Mouse (Mus musculus) lung, adult 2 months (tissue): ENCODE results near the gene Ldlr.

Experiments used
- CTCF ChIP-seq: fragments of 200-500 bp; IDR thresholded peaks from 2 replicates; pipeline ENCODE4 v1.5.1; 2011; ENCODE audit warnings: mild to moderate bottlenecking, low read length, control low read depth; ENCODE audit not compliant: insufficient read depth
- POLR2A ChIP-seq: fragments of 200-500 bp; IDR thresholded peaks from 2 replicates; pipeline ENCODE4 v1.6.1; 2011; ENCODE audit warnings: low read depth, mild to moderate bottlenecking, control low read depth, low read length, borderline replicate concordance; ENCODE audit errors: extremely low read depth

DNA sequence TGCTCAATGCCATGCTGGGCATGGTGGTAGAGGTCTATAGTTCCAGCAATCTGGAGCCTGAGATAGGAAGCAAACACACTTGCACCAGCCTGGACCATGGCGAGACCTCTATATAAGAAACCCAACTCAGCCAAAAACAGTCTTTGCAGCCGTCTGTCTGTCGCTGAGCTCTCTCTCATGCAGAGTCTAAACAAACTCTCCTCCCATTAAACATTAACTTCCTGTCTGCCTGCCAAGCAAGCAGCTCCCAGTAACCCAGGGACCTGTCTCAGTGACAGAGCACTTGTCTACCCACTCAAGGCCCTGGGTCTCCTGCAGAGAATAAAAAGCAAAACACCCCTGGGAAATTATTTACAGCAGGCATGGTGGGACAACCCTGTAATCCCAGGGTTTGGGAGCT lies 13.3 kb downstream of the Ldlr start:
- TF ChIP-seq CTCF (no peak), POLR2A (no peak)
